Mouse (Mus musculus): ENCODE results near the gene Lrp4. TPM values are rescaled to one million over a fixed set of nuclear protein-coding genes. Genes with fewer than 3 reads are reported as not detected.

Gene Lrp4
- total RNA-seq, 2 experiments from 2014 or later, result 2.6 to 5.2 TPM

- no peak for ATAC-seq (replicated peaks; ENCODE audit: poor library complexity, severe bottlenecking)
Observed at GRCm38 (mm10) chr2:91452658-91453057, 4.7 kb upstream of the Lrp4 start.

GRCm38 (mm10) chr2:91453231-91454075 lies 3.9 kb upstream of the Lrp4 start:
- ATAC-seq (replicated peaks; ENCODE audit: poor library complexity, severe bottlenecking), result no peak

- no peak for ATAC-seq (replicated peaks; ENCODE audit: poor library complexity, severe bottlenecking)
Observed at GRCm38 (mm10) chr2:91454434-91454833, 2.9 kb upstream of the Lrp4 start.

GRCm38 (mm10) chr2:91455826-91456225 lies 1.5 kb upstream of the Lrp4 start:
- ATAC-seq (replicated peaks; ENCODE audit: poor library complexity, severe bottlenecking), result peak; percentile 55

GRCm38 (mm10) chr2:91456491-91457100 lies 715 bp upstream of the Lrp4 start:
- ATAC-seq (replicated peaks; ENCODE audit: poor library complexity, severe bottlenecking), result no peak

GRCm38 (mm10) chr2:91457656-91458251 lies 443 bp downstream of the Lrp4 start:
- ATAC-seq (replicated peaks; ENCODE audit: poor library complexity, severe bottlenecking), result 0 out of 2 replicates have a peak, but pooled peaks have one; percentile 12

GRCm38 (mm10) chr2:91458252-91458672 lies 951 bp downstream of the Lrp4 start:
- ATAC-seq (replicated peaks; ENCODE audit: poor library complexity, severe bottlenecking), result 0 out of 2 replicates have a peak, but pooled peaks have one; percentile 7

GRCm38 (mm10) chr2:91458673-91459391 lies 1.5 kb downstream of the Lrp4 start:
- ATAC-seq (replicated peaks; ENCODE audit: poor library complexity, severe bottlenecking), result peak; percentile 34

- peak; percentile 24; the same call in 1 of the 2 replicates for ATAC-seq (replicated peaks; ENCODE audit: poor library complexity, severe bottlenecking)
Observed at GRCm38 (mm10) chr2:91460076-91460475, 2.8 kb downstream of the Lrp4 start.

- ATAC-seq (replicated peaks; ENCODE audit: poor library complexity, severe bottlenecking), result no peak
Observed at GRCm38 (mm10) chr2:91460771-91461170, 3.5 kb downstream of the Lrp4 start.

- no peak for ATAC-seq (replicated peaks; ENCODE audit: poor library complexity, severe bottlenecking)
Observed at GRCm38 (mm10) chr2:91461341-91461740, 4.0 kb downstream of the Lrp4 start.

- ATAC-seq (replicated peaks; ENCODE audit: poor library complexity, severe bottlenecking), result no peak
Observed at GRCm38 (mm10) chr2:91462196-91462595, 4.9 kb downstream of the Lrp4 start.

- ATAC-seq (replicated peaks; ENCODE audit: poor library complexity, severe bottlenecking), result no peak
Observed at GRCm38 (mm10) chr2:91462681-91463080, 5.4 kb downstream of the Lrp4 start.

- ATAC-seq (replicated peaks; ENCODE audit: poor library complexity, severe bottlenecking), result no peak
Observed at GRCm38 (mm10) chr2:91465934-91466333, 8.6 kb downstream of the Lrp4 start.

- ATAC-seq (replicated peaks; ENCODE audit: poor library complexity, severe bottlenecking), result no peak
Observed at GRCm38 (mm10) chr2:91467613-91468012, 10.3 kb downstream of the Lrp4 start.

GRCm38 (mm10) chr2:91470055-91470647 lies 12.8 kb downstream of the Lrp4 start:
- ATAC-seq (replicated peaks; ENCODE audit: poor library complexity, severe bottlenecking), result no peak

GRCm38 (mm10) chr2:91474358-91474757 lies 17.0 kb downstream of the Lrp4 start:
- ATAC-seq (replicated peaks; ENCODE audit: poor library complexity, severe bottlenecking), result no peak

- ATAC-seq (replicated peaks; ENCODE audit: poor library complexity, severe bottlenecking), result no peak; the same call in 1 of the 2 replicates
Observed at GRCm38 (mm10) chr2:91475791-91476190, 18.5 kb downstream of the Lrp4 start.

- ATAC-seq (replicated peaks; ENCODE audit: poor library complexity, severe bottlenecking), result peak; percentile 92
Observed at GRCm38 (mm10) chr2:91476251-91476661, 18.9 kb downstream of the Lrp4 start.

GRCm38 (mm10) chr2:91476841-91477240 lies 19.5 kb downstream of the Lrp4 start:
- ATAC-seq (replicated peaks; ENCODE audit: poor library complexity, severe bottlenecking), result no peak
